Mouse (Mus musculus) lung, postnatal 0 days (tissue): ENCODE results near the gene Gpr37l1. TPM values are rescaled to one million over a fixed set of nuclear protein-coding genes. Genes with fewer than 3 reads are reported as not detected.

Source experiments
- ATAC-seq: fragments of 200-750 bp; cut with Nextera tagmentation; 2 replicates; pipeline ENCODE4 v1.8.0; 2017; ENCODE audit warnings: moderate library complexity
- DNase-seq: peaks from one replicate; pipeline ENCODE4 v3.0.0-alpha.2; 2016; ENCODE audit warnings: low spot score
- H3K27ac ChIP-seq: fragments of 300-500 bp; sonication (generic); 2 replicates; pipeline ENCODE4 v1.5.1; 2014; ENCODE audit warnings: antibody characterized with exemption, mild to moderate bottlenecking, low read length, mixed read lengths
- H3K27me3 ChIP-seq: fragments of 300-500 bp; sonication (generic); replicated peaks from 2 replicates; pipeline ENCODE4 v1.6.1; 2014; ENCODE audit warnings: low read length, mixed read lengths; ENCODE audit not compliant: insufficient read depth
- H3K36me3 ChIP-seq: fragments of 300-500 bp; sonication (generic); 2 replicates; pipeline ENCODE4 v1.6.1; 2014; ENCODE audit warnings: low read length, mixed read lengths; ENCODE audit not compliant: insufficient read depth
- H3K4me1 ChIP-seq: fragments of 300-500 bp; sonication (generic); 2 replicates; pipeline ENCODE4 v1.6.1; 2014; ENCODE audit warnings: antibody characterized with exemption, low read depth, low read length, mixed read lengths; ENCODE audit not compliant: insufficient read depth
- H3K4me2 ChIP-seq: fragments of 300-500 bp; sonication (generic); replicated peaks from 2 replicates; pipeline ENCODE4 v1.6.1; 2014; ENCODE audit warnings: low read depth, mild to moderate bottlenecking, low read length, moderate library complexity, mixed read lengths
- H3K4me3 ChIP-seq: fragments of 300-500 bp; sonication (generic); 2 replicates; pipeline ENCODE4 v1.5.1; 2014; ENCODE audit warnings: low read depth, low read length
- H3K9ac ChIP-seq: fragments of 300-500 bp; sonication (generic); replicated peaks from 2 replicates; pipeline ENCODE4 v1.6.1; 2014; ENCODE audit warnings: low read depth, mild to moderate bottlenecking
- H3K9me3 ChIP-seq: fragments of 300-500 bp; sonication (generic); 2 replicates; pipeline ENCODE4 v1.6.1; 2016; ENCODE audit warnings: low read length, mixed read lengths
- CTCF ChIP-seq: IDR thresholded peaks from 2 replicates; pipeline ENCODE4 v1.5.1; 2016; ENCODE audit warnings: antibody characterized with exemption, mild to moderate bottlenecking
- EP300 ChIP-seq: IDR thresholded peaks from 2 replicates; pipeline ENCODE4 v1.6.1; 2016; ENCODE audit warnings: antibody characterized with exemption, mild to moderate bottlenecking, control low read depth
- WGBS: fragments of 180-500 bp; shearing (Covaris S2); extraction: QIAGEN DNeasy Blood & Tissue Kit; methylation state at CpG from one replicate; pipeline ENCODE4 v1.1.7; 2014; 5-methylcytosine and 5-hydroxymethylcytosine counted together
- polyA plus RNA-seq: library from polyadenylated mRNA; unstranded; fragments of >200 nt; fragmentation: Nextera tagmentation; extraction: Ambion mirVana; gene quantifications from 2 replicates; pipeline ENCODE4 v1.2.1, GENCODE M21; 2015

Gene Gpr37l1
- polyA plus RNA-seq, 1 experiment from 2014 or later: 0.06 TPM

GRCm38 (mm10) chr1:135173311-135173710 is 5.8 kb upstream of the Gpr37l1 start:
- H3K4me3 ChIP-seq: no peak overlapping the region
- DNase-seq (no peak), ATAC-seq (no peak)
- H3K9me3 ChIP-seq: no peaks in the 10 kb centered on the region
- H3K36me3 ChIP-seq: no peaks in the 10 kb centered on the region
- no peaks in the 10 kb centered on the region for H3K27me3 ChIP-seq
- no peak for TF ChIP-seq EP300
- TF ChIP-seq CTCF: no peak
- H3K27ac ChIP-seq: no peak overlapping the region
- 92% methylated on average over 6 of the region's 6 CpGs for WGBS
- no peak overlapping the region for H3K9ac ChIP-seq
- H3K4me1 ChIP-seq: no peaks in the 10 kb centered on the region
- no peak overlapping the region for H3K4me2 ChIP-seq

GRCm38 (mm10) chr1:135171984-135172383 is 4.5 kb upstream of the Gpr37l1 start:
- Histone ChIP-seq H3K4me3 (no peak overlapping the region), H3K36me3 (no peaks in the 10 kb centered on the region), H3K9ac (no peak overlapping the region), H3K9me3 (no peaks in the 10 kb centered on the region), H3K27me3 (no peaks in the 10 kb centered on the region), H3K4me2 (no peak overlapping the region), H3K27ac (no peak overlapping the region), H3K4me1 (no peaks in the 10 kb centered on the region)
- peak; percentile 88 for TF ChIP-seq CTCF
- no peak for TF ChIP-seq EP300
- WGBS: 44% methylated on average over 6 of the region's 6 CpGs
- DNase-seq: peak; percentile 91
- ATAC-seq: peak; percentile 83

- TF ChIP-seq CTCF (peak; percentile 29), EP300 (no peak)
- no peaks in the 10 kb centered on the region for H3K27me3 ChIP-seq
- no peaks in the 10 kb centered on the region for H3K36me3 ChIP-seq
- WGBS: 78% methylated on average over 7 of the region's 7 CpGs
- no peak overlapping the region for H3K4me3 ChIP-seq
- H3K9me3 ChIP-seq: no peaks in the 10 kb centered on the region
- DNase-seq (no peak), ATAC-seq (no peak)
- H3K9ac ChIP-seq: no peak overlapping the region
- no peak overlapping the region for H3K4me2 ChIP-seq
- no peak overlapping the region for H3K27ac ChIP-seq
- H3K4me1 ChIP-seq: no peaks in the 10 kb centered on the region
Measured at GRCm38 (mm10) chr1:135171202-135171601, 3.7 kb upstream of the Gpr37l1 start.

GRCm38 (mm10) chr1:135170299-135170698 is 2.8 kb upstream of the Gpr37l1 start:
- no peaks in the 10 kb centered on the region for H3K4me1 ChIP-seq
- peak overlapping the region; percentile 5; the same call in 1 of the 2 replicates for H3K4me2 ChIP-seq
- no peak overlapping the region for H3K9ac ChIP-seq
- H3K36me3 ChIP-seq: no peaks in the 10 kb centered on the region
- WGBS: 45% methylated on average over 10 of the region's 10 CpGs
- DNase-seq: no peak
- TF ChIP-seq EP300 (no peak), CTCF (no peak)
- no peak overlapping the region for H3K27ac ChIP-seq
- H3K27me3 ChIP-seq: no peaks in the 10 kb centered on the region
- no peaks in the 10 kb centered on the region for H3K9me3 ChIP-seq
- H3K4me3 ChIP-seq: no peak overlapping the region
- ATAC-seq: no peak

GRCm38 (mm10) chr1:135169556-135170224 is 2.2 kb upstream of the Gpr37l1 start:
- no peak overlapping the region for H3K27ac ChIP-seq
- WGBS: 25% methylated on average over 12 of the region's 12 CpGs
- DNase-seq (peak; percentile 61), ATAC-seq (peak; percentile 55)
- no peak overlapping the region for H3K9ac ChIP-seq
- H3K36me3 ChIP-seq: no peaks in the 10 kb centered on the region
- peak overlapping the region; percentile 5; the same call in 1 of the 2 replicates for H3K4me2 ChIP-seq
- H3K4me3 ChIP-seq: no peak overlapping the region
- no peaks in the 10 kb centered on the region for H3K9me3 ChIP-seq
- no peaks in the 10 kb centered on the region for H3K4me1 ChIP-seq
- H3K27me3 ChIP-seq: no peaks in the 10 kb centered on the region
- TF ChIP-seq CTCF (no peak), EP300 (no peak)

GRCm38 (mm10) chr1:135168453-135169200 is 1.1 kb upstream of the Gpr37l1 start:
- Histone ChIP-seq H3K36me3 (no peaks in the 10 kb centered on the region), H3K9me3 (no peaks in the 10 kb centered on the region), H3K9ac (no peak overlapping the region), H3K4me3 (no peak overlapping the region), H3K27me3 (no peaks in the 10 kb centered on the region), H3K4me2 (no peak overlapping the region), H3K27ac (no peak overlapping the region), H3K4me1 (no peaks in the 10 kb centered on the region)
- DNase-seq (no peak), ATAC-seq (no peak)
- 89% methylated on average over 10 of the region's 10 CpGs for WGBS
- TF ChIP-seq CTCF: no peak
- no peak for TF ChIP-seq EP300
